Mouse (Mus musculus): ENCODE data around the gene Prkab2. TPM values are rescaled to one million over a fixed set of nuclear protein-coding genes. Genes with fewer than 3 reads are reported as not detected.
A peak's percentile ranks its signal among the peaks of the same experiment; 100 is the strongest.

The Prkab2 gene
- polyA plus RNA-seq, 1 experiment from 2014 or later, result 24.6 TPM

DNA sequence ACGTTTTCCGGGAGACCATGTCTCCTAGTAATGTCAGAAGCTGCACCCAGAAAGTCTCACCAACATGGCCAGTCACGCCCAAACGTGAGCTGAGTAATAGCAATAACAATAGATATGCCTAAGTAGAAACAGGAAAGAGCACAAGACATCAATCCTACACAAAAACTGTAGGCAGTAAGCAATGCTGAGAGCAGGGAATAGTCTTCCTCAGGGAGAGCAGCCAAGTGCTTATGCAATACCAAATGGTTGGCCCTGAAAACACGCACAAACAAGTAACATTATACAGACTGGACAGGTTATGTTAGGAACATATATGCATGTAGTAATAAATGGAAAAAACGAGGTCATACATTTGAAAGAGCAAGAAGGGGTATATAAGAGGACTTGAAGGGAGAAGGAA lies 8.5 kb upstream of the Prkab2 start:
- Histone ChIP-seq H3K9me3 (replicated peaks) (no peaks in the 10 kb centered on the region), H3K27me3 (replicated peaks) (no peaks in the 10 kb centered on the region), H3K9ac (no peak overlapping the region), H3K27ac (ENCODE audit: poor library complexity, severe bottlenecking) (no peak overlapping the region), H3K4me1 (replicated peaks) (peaks cover 10% of the 10 kb centered on the region; the same call in 1 of the 2 replicates), H3K4me2 (no peak overlapping the region), H3K36me3 (no peaks in the 10 kb centered on the region), H3K4me3 (no peak overlapping the region)
- no peak for ATAC-seq (ENCODE audit: insufficient number of reproducible peaks, low FRiP score)
- 69% methylated on average over 6 of the region's 6 CpGs for WGBS

DNA sequence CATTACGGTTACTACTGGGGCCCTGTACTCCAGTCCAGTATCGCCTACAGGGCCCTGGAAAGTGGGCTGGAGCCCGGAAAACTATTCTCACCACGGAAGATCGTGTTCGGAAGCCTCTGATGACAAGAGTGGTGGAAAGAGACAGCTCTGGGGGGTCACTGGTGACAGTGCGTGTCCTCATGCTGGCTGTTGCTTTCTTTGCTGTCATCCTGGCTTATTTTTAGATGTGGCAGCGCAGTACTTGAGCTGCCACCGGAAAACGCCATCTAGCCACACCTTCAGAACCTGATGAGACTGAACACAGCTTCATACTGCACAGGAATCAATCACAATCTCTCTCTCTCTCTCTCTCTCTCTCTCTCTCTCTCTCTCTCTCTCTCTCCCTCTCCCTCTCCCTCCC lies 6.4 kb upstream of the Prkab2 start:
- peak overlapping the region; percentile 81 for H3K27ac ChIP-seq (ENCODE audit: poor library complexity, severe bottlenecking)
- H3K36me3 ChIP-seq, result no peaks in the 10 kb centered on the region
- peak overlapping the region; percentile 9 for H3K4me3 ChIP-seq
- peak overlapping the region; percentile 55 for H3K4me2 ChIP-seq
- 50% methylated on average over 10 of the region's 10 CpGs for WGBS
- H3K27me3 ChIP-seq (replicated peaks), result no peaks in the 10 kb centered on the region
- H3K9me3 ChIP-seq (replicated peaks), result peaks cover 4% of the 10 kb centered on the region
- peak overlapping the region; percentile 0; the same call in 1 of the 2 replicates for H3K9ac ChIP-seq
- H3K4me1 ChIP-seq (replicated peaks), result peaks cover 13% of the 10 kb centered on the region; the same call in 1 of the 2 replicates
- ATAC-seq (ENCODE audit: insufficient number of reproducible peaks, low FRiP score), result no peak

DNA sequence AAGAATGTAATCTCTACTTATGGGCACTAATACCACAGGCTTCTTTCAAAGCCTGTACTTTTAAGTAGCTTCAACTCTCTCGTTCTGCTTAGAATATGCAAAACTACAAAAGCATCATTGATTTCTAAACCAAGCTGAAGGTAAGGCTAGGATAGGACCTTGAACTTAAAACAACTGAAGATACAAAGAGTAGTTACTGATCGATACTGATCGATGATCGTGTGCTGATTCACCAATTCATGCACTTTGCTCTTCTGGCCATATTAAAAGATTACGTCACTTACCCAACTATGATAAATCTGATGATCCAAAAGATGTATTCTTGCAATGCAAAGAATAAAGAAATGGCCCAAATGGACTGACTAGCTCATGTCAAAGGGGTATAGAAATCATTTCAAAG lies 4.2 kb upstream of the Prkab2 start:
- H3K27me3 ChIP-seq (replicated peaks), result no peaks in the 10 kb centered on the region
- ATAC-seq (ENCODE audit: insufficient number of reproducible peaks, low FRiP score), result no peak
- peaks cover 4% of the 10 kb centered on the region for H3K9me3 ChIP-seq (replicated peaks)
- no peak overlapping the region for H3K4me3 ChIP-seq
- peaks cover 18% of the 10 kb centered on the region for H3K4me1 ChIP-seq (replicated peaks)
- no peak overlapping the region for H3K27ac ChIP-seq (ENCODE audit: poor library complexity, severe bottlenecking)
- H3K4me2 ChIP-seq, result no peak overlapping the region
- 89% methylated on average over 5 of the region's 5 CpGs for WGBS
- H3K9ac ChIP-seq, result no peak overlapping the region
- no peaks in the 10 kb centered on the region for H3K36me3 ChIP-seq

DNA sequence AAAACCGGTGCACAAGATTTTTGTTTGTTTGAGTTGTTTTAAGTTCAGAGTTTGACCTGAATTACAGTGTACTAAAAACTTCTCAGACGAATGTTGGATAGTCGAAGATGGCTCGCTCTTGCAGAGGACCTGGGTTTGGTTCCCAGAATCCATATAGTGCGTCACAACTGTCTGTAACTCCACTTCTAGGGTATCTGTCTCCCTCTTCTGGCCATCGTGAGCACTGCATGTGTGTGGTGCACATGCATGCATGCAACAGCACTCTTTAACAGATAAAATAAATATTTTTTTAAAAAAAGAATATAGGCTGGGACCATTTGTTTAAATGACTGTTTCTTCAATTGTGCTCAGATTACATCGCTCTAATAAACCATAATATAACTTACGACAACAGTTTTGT lies 3.1 kb upstream of the Prkab2 start:
- Histone ChIP-seq H3K36me3 (no peaks in the 10 kb centered on the region), H3K4me3 (no peak overlapping the region), H3K27me3 (replicated peaks) (no peaks in the 10 kb centered on the region), H3K4me1 (replicated peaks) (peaks cover 29% of the 10 kb centered on the region), H3K9me3 (replicated peaks) (peaks cover 4% of the 10 kb centered on the region), H3K4me2 (no peak overlapping the region), H3K9ac (no peak overlapping the region), H3K27ac (ENCODE audit: poor library complexity, severe bottlenecking) (no peak overlapping the region)
- WGBS, result 81% methylated on average over 8 of the region's 8 CpGs
- ATAC-seq (ENCODE audit: insufficient number of reproducible peaks, low FRiP score), result no peak

DNA sequence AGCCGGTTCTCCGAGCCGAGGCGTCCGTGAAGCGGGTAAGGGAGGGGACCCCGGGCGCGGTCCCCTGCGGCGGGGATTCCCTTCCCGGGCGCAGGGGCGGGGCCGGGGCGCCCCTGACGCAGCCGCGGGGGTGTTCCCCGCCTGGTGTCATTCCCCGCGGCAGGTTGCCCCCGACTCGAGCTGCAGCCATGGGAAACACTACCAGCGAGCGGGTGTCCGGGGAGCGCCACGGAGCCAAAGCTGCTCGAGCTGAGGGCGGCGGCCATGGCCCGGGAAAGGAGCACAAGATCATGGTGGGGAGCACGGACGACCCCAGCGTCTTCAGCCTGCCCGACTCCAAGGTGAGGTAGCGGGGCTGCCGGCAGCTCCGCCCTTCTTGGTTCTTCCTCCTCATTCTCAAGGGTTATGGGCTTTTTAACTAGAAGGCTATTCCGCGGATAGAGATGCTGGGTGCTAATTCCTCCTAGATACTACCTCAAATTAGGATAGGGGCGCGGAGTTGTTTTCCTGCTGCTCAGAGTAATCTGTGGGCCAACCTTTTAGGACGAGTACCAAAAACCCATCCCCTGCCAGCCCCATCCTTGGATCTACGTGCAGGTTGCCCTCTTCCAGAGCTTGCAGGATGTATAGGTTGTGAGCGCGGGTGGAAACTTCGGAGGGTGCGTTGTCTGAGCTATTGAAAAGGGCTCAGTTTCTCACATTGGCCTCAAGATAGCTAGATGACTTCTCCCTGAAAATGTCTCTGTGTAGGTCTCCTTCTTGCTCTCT lies 617 bp downstream of the Prkab2 start:
- Histone ChIP-seq H3K4me2 (peak overlapping the region; percentile 80), H3K4me1 (replicated peaks) (peaks cover 32% of the 10 kb centered on the region), H3K9ac (peak overlapping the region; percentile 82), H3K27me3 (replicated peaks) (no peaks in the 10 kb centered on the region), H3K4me3 (peak overlapping the region; percentile 83), H3K27ac (ENCODE audit: poor library complexity, severe bottlenecking) (peak overlapping the region; percentile 72), H3K9me3 (replicated peaks) (peaks cover 4% of the 10 kb centered on the region), H3K36me3 (peaks cover 16% of the 10 kb centered on the region)
- WGBS, result under 1% methylated on average over 47 of the region's 50 CpGs
- ATAC-seq (ENCODE audit: insufficient number of reproducible peaks, low FRiP score), result peak; percentile 86

DNA sequence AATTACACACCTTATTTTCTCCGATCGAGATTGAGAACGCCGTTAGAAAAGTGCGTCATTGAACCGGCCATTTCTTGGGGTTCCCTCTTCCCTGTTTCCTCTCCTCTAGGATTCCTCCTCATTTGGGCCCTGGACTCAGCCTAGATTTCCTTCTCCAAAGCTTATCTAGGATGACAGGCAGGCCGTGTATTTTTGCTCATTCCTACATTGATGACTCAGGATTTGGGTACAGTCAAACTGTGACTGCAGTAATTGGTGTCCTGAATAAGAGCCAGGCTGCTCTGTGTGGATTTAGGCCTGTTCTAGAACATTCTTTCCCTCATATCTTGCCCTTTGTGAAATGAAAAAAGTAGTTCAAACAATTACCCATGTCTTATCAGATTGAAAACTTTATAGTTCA lies 1.8 kb downstream of the Prkab2 start:
- Histone ChIP-seq H3K4me1 (replicated peaks) (peaks cover 32% of the 10 kb centered on the region), H3K36me3 (peaks cover 27% of the 10 kb centered on the region), H3K4me3 (peak overlapping the region; percentile 83), H3K9me3 (replicated peaks) (peaks cover 3% of the 10 kb centered on the region), H3K27ac (ENCODE audit: poor library complexity, severe bottlenecking) (no peak overlapping the region), H3K9ac (peak overlapping the region; percentile 82), H3K4me2 (peak overlapping the region; percentile 80), H3K27me3 (replicated peaks) (no peaks in the 10 kb centered on the region)
- 72% methylated on average over 7 of the region's 7 CpGs for WGBS
- no peak for ATAC-seq (ENCODE audit: insufficient number of reproducible peaks, low FRiP score)

DNA sequence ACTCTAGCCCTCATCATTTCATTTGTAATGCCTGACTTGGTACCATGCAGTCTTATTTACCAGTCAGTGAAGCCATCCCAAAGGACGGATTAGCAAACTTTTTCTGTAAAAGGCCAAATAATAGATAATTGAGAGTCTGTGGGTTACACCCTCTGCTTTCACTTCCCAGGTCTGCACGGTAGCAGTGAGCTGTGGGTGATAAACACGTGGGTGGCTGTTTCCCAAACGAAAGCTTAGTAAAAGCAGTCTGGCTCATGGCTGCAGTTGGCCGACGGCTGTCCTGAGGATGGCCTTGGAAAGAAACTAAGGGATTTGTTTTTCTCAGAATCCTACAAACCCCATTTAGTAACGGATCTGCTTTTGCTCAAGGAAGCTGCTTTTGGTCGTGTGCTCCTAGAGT lies 3.2 kb downstream of the Prkab2 start:
- Histone ChIP-seq H3K9ac (peak overlapping the region; percentile 29; the same call in 1 of the 2 replicates), H3K4me3 (no peak overlapping the region), H3K36me3 (peaks cover 32% of the 10 kb centered on the region), H3K4me2 (no peak overlapping the region), H3K9me3 (replicated peaks) (no peaks in the 10 kb centered on the region), H3K4me1 (replicated peaks) (peaks cover 37% of the 10 kb centered on the region), H3K27ac (ENCODE audit: poor library complexity, severe bottlenecking) (no peak overlapping the region), H3K27me3 (replicated peaks) (no peaks in the 10 kb centered on the region)
- WGBS, result 42% methylated on average over 8 of the region's 8 CpGs
- no peak for ATAC-seq (ENCODE audit: insufficient number of reproducible peaks, low FRiP score)

DNA sequence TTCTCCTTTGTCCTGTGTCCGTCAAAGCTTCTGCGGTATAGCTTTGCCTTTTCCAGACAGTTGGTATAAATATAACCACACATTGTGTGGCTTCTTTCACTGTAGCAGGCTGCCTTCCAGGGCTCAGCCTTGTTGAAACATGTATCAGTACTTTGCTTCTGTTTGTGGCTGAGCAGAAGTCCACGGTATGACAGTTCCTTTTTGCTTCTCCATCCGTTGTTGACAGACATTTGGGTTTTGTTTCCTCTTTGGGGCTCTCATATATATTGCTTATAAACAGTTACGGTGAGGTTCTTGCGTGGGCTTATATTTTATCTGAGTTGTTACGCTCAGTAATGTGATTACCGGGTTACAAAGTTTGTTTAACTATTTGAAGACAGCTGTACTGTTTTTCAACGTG lies 7.5 kb downstream of the Prkab2 start:
- Histone ChIP-seq H3K27ac (ENCODE audit: poor library complexity, severe bottlenecking) (no peak overlapping the region), H3K36me3 (peaks cover 64% of the 10 kb centered on the region), H3K9ac (no peak overlapping the region), H3K4me1 (replicated peaks) (peaks cover 37% of the 10 kb centered on the region), H3K27me3 (replicated peaks) (no peaks in the 10 kb centered on the region), H3K4me3 (no peak overlapping the region), H3K9me3 (replicated peaks) (no peaks in the 10 kb centered on the region), H3K4me2 (no peak overlapping the region)
- ATAC-seq (ENCODE audit: insufficient number of reproducible peaks, low FRiP score), result no peak
- WGBS, result 61% methylated on average over 9 of the region's 9 CpGs

DNA sequence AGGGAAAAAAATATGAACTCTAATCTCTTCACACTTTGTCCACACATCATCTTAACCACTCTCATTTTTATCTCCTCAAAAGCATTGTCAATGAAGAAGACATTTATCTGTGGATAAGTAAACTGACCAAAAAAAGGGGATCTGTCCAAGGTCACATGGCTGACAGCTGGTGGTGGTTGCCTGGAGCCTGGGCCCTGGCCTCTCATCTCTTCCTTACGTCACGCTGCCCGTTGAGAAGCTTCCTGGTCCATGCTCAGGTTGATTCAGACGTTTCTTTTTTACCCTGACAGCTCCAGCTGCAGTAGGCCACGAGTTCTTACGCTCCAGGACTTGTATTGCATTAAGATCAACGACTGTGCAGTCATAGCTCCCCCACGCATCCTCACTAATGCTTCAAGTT lies 8.2 kb downstream of the Prkab2 start:
- 0 out of 2 replicates have a peak overlapping the region, but pooled peaks have one; percentile 5 for H3K27ac ChIP-seq (ENCODE audit: poor library complexity, severe bottlenecking)
- peaks cover 68% of the 10 kb centered on the region for H3K36me3 ChIP-seq

DNA sequence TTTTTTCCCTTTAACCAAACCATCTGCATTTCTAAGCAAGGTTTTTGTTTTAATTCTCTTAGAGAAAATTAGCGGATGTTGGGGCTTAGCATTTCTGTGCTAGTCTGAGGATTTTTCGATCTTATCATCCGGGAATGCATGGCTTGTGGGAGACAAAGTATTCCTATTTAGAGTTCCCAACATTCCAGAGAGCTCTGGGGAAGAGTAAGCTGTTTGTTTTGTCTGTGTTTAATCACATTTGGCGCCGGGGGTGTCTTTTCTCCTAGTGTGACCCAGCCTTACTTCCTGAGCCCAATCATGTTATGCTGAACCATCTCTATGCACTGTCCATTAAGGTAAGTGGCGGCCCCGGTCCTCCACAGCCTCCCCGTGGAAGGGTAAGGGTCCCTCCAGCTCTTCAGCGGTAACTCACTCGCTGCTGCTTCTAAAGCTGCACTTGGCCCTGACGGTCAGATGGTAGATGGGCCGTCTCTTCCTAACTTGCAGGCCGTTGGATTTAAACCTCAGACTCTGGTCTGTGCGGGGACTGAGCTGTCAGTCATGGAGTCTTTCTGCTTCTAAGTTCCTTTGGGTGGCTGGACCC lies 9.2 kb downstream of the Prkab2 start:
- no peak for ATAC-seq (ENCODE audit: insufficient number of reproducible peaks, low FRiP score)
- WGBS, result 30% methylated on average over 14 of the region's 14 CpGs
- H3K27ac ChIP-seq (ENCODE audit: poor library complexity, severe bottlenecking), result peak overlapping the region; percentile 58
- H3K27me3 ChIP-seq (replicated peaks), result no peaks in the 10 kb centered on the region
- H3K9me3 ChIP-seq (replicated peaks), result no peaks in the 10 kb centered on the region
- no peak overlapping the region for H3K4me3 ChIP-seq
- H3K36me3 ChIP-seq, result peaks cover 73% of the 10 kb centered on the region
- H3K4me2 ChIP-seq, result peak overlapping the region; percentile 2; the same call in 1 of the 2 replicates
- peaks cover 30% of the 10 kb centered on the region for H3K4me1 ChIP-seq (replicated peaks)
- H3K9ac ChIP-seq, result no peak overlapping the region

More for the DNA sequence above, 8.2 kb downstream of the Prkab2 start:
- ATAC-seq (ENCODE audit: insufficient number of reproducible peaks, low FRiP score), result no peak
- Histone ChIP-seq H3K4me2 (no peak overlapping the region), H3K4me3 (no peak overlapping the region), H3K9me3 (replicated peaks) (no peaks in the 10 kb centered on the region), H3K4me1 (replicated peaks) (peaks cover 35% of the 10 kb centered on the region), H3K9ac (no peak overlapping the region), H3K27me3 (replicated peaks) (no peaks in the 10 kb centered on the region)
- 55% methylated on average over 8 of the region's 8 CpGs for WGBS

DNA sequence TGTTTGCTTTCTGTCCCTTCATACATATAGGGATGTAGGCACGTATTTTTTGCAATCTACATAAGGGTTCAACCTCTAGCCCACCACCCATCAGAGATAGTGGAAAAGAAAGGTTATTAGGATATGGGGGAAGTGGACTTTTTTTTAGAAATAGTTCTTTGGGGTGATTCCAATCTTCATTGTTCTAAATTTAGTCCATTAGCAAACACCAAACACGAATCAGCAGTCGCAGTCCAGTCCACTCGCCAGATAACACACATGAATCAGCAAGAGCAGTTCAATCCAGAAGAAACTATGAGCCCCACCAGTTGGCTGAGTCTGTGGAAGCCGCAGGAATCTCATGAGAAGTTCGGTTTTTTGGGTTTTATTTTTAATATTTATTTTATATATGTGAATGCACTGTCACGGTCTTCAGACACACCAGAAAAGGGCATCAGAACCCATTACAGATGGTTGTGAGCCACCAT lies 16.7 kb downstream of the Prkab2 start, which contains the start of gene Gm17651:
TSS of gene Gm17651 (minus strand) at position 51 of the 467 bp plus-strand sequence.
- Histone ChIP-seq H3K9ac (no peak within 1 kb of the TSS), H3K36me3 (peaks cover 23% of the 10 kb centered on the region), H3K27ac (ENCODE audit: poor library complexity, severe bottlenecking) (no peak within 1 kb of the TSS), H3K9me3 (replicated peaks) (no peaks in the 10 kb centered on the region), H3K4me1 (replicated peaks) (no peaks in the 10 kb centered on the region), H3K27me3 (replicated peaks) (peaks cover 2% of the 10 kb centered on the region; the same call in 1 of the 2 replicates), H3K4me3 (no peak within 1 kb of the TSS), H3K4me2 (no peak within 1 kb of the TSS)
- WGBS, result 69% methylated on average over 7 of the region's 7 CpGs
- no peak for ATAC-seq (ENCODE audit: insufficient number of reproducible peaks, low FRiP score)

Measured in heart, embryonic 12.5 days (tissue).